Mouse (Mus musculus): ENCODE data around the gene Col12a1. TPM values are rescaled to one million over a fixed set of nuclear protein-coding genes. Genes with fewer than 3 reads are reported as not detected.

The Col12a1 gene
- polyA plus RNA-seq, 1 experiment from 2014 or later: 20.5 TPM

DNA sequence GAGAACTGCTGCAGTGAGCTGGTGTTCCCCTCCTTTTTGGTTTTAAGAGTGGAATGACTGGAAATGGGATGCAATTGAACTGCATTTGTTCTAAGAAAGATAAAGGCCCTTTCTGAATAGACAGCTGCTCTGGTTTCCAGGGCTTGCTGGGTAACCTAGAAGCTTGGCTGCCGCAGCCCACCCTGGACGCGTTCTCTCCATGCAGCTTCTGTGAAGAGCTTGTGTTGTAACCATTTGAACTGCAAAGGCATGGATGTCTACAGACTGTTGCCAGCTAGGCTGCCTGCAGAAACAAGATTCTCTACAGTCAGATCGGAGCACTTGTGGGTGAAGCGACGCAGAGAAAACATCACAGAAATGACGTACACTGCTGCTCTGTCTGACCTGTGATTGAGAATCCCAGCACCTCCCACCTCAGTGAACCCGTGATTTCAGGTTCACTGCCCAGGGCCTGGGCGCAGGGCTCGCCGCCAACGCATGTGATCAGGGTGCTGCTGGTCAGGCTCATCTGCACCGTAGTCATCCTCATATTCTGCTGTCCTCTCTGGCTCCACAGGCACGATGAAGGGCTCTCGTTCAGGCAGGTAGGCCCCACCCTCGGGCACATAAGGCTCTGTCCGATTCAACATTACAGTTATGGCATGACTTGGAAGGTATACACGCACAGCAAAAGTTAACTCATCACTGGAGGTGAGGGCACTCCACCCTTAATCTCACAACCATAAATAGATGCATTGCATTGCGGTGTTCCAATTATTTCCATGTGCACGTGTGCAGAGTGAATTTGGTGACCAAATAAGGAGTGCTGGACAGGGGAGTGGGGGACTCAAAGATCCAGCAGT, 119.0 kb downstream of the Col12a1 start:
- peak; percentile 85 for ATAC-seq (ENCODE audit: low FRiP score)
- Histone ChIP-seq H3K27me3 (replicated peaks) (no peaks in the 10 kb centered on the region), H3K9ac (replicated peaks) (no peak overlapping the region), H3K27ac (replicated peaks) (peak overlapping the region; percentile 37), H3K4me1 (0 out of 2 replicates have a peak, but pooled peaks cover 5% of the 10 kb centered on the region), H3K9me3 (replicated peaks) (no peaks in the 10 kb centered on the region), H3K36me3 (no peaks in the 10 kb centered on the region), H3K4me3 (replicated peaks) (no peak overlapping the region), H3K4me2 (peak overlapping the region; percentile 7; the same call in 1 of the 2 replicates)
- WGBS: 67% methylated on average over 20 of the region's 20 CpGs

DNA sequence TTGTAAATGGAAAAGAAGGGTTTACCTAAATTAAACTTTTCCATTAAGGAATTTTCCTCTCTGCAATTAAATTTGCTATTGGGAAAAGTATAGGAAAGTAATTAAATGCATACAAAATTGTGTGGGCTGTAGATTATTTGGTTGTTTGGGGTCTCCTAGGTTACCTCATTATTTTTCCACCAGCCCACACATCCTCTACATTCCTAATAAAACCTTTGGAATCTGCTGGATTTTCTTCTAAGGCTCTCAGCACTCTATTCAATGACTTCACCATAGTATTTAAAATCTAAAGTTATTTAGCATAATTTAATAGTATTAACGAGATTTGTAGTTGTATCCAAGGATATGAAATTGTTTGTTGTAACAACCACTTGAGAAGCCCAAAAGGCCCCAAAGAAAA, 120.1 kb downstream of the Col12a1 start:
- Histone ChIP-seq H3K27ac (replicated peaks) (no peak overlapping the region), H3K4me3 (replicated peaks) (no peak overlapping the region), H3K9ac (replicated peaks) (no peak overlapping the region), H3K36me3 (no peaks in the 10 kb centered on the region), H3K27me3 (replicated peaks) (no peaks in the 10 kb centered on the region), H3K9me3 (replicated peaks) (no peaks in the 10 kb centered on the region), H3K4me1 (0 out of 2 replicates have a peak, but pooled peaks cover 5% of the 10 kb centered on the region), H3K4me2 (no peak overlapping the region)
- 71% methylated on average over 1 of the region's 1 CpGs for WGBS
- no peak for ATAC-seq (ENCODE audit: low FRiP score)

DNA sequence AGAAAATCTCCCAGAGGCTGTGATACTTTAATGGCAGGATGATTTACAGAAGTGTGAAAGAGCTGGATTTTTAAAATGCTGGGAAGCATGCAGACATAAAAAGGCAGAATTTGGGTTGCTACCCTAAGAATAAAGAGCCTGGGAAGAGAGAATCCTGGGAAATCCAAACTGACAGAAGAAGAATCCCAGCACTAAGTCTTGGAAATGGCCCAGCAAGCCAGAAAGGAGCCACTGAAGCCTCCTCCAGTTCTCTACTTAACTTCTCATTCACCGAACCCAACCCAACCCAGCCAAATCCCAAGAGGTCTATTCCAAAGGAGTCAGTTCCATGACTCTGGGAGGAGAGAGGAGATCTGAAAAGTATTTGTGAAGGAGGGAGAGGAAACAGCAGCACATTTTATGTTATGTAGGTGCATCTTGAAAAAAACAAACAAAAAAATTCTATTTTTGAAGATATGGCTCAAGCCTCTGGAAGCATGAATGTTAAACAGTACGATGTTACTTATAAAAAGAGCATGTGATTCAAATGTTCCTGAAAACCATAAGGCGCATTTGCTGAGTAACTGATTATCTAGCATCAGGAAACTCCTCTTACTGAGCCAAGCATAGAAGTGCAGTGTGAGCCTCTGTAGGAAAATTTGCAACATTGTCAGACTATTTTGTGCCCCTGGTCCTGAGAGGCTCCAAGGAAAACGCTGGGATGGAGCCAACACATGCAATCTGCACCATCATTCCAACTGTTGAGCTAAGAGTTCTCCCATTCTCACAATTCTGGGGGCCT, 132.0 kb downstream of the Col12a1 start:
- no peak overlapping the region for H3K27ac ChIP-seq (replicated peaks)
- no peaks in the 10 kb centered on the region for H3K27me3 ChIP-seq (replicated peaks)
- 79% methylated on average over 4 of the region's 4 CpGs for WGBS
- no peak for ATAC-seq (ENCODE audit: low FRiP score)
- no peak overlapping the region for H3K4me3 ChIP-seq (replicated peaks)
- H3K4me1 ChIP-seq: no peaks in the 10 kb centered on the region
- no peak overlapping the region for H3K4me2 ChIP-seq
- H3K36me3 ChIP-seq: no peaks in the 10 kb centered on the region
- H3K9me3 ChIP-seq (replicated peaks): no peaks in the 10 kb centered on the region
- no peak overlapping the region for H3K9ac ChIP-seq (replicated peaks)

DNA sequence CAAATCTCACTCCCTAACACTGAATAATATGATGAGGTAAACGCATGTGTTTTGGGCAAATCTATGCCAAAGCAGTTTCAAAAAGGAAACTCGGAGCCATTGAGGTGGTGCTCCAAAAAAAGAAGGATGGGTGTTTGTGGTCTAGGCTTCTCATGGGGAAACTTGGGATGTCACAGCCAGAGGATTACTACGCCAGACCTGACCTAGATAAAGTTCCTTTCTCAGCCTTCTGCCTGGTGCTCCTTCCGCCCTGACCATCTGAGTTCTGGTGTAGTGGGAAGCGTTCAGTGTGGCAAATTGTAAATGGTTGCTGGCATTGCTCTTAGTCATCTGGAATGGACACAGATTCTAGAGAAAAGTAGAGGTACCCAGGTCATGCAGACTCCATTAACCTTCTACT, 151.8 kb downstream of the Col12a1 start:
- Histone ChIP-seq H3K9me3 (replicated peaks) (no peaks in the 10 kb centered on the region), H3K27me3 (replicated peaks) (no peaks in the 10 kb centered on the region), H3K4me3 (replicated peaks) (no peak overlapping the region), H3K4me1 (no peaks in the 10 kb centered on the region), H3K9ac (replicated peaks) (no peak overlapping the region), H3K4me2 (no peak overlapping the region), H3K27ac (replicated peaks) (no peak overlapping the region), H3K36me3 (no peaks in the 10 kb centered on the region)
- ATAC-seq (ENCODE audit: low FRiP score): no peak
- 97% methylated on average over 5 of the region's 5 CpGs for WGBS

DNA sequence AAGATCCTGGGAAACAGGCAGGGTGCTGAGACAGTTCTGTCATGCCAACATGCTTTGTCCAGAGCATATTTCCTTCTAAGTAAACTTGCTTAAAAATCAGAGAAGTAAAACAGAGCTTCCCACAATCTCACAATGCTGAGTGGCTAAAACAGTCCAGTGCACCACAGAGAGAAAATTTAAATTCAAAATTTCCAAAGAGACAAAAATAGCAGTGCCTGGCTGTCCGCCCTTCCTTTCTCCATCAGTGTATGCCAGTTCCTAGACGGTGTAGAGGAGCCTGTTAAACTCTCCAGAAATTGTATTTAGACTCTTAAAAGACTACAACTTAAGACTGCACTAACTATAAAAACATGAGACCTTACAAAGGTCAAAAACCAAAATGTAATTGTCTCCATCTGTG, 165.3 kb downstream of the Col12a1 start:
- Histone ChIP-seq H3K4me2 (no peak overlapping the region), H3K9ac (replicated peaks) (no peak overlapping the region), H3K4me1 (no peaks in the 10 kb centered on the region), H3K27me3 (replicated peaks) (no peaks in the 10 kb centered on the region), H3K9me3 (replicated peaks) (no peaks in the 10 kb centered on the region), H3K36me3 (no peaks in the 10 kb centered on the region), H3K27ac (replicated peaks) (no peak overlapping the region), H3K4me3 (replicated peaks) (no peak overlapping the region)
- no peak for ATAC-seq (ENCODE audit: low FRiP score)
- 88% methylated on average over 2 of the region's 2 CpGs for WGBS

Other genes starting within 250 kb of the Col12a1 start
- 849 and 1,018 TPM in 2 replicates for gene Cox7a2, start 41.0 kb upstream of the Col12a1 start, polyA plus RNA-seq (2015; fragmentation: Nextera tagmentation; extraction: Ambion mirVana)
- gene Tmem30a, start 74.7 kb upstream of the Col12a1 start, polyA plus RNA-seq (2015; fragmentation: Nextera tagmentation; extraction: Ambion mirVana): 114 and 129 TPM in 2 replicates

Data from neural tube, embryonic 15.5 days (tissue).